Mouse (Mus musculus) Muller cell, postnatal 12 days (primary cell): ENCODE results near the gene Dip2a.

Experiments used
- DNase-seq: peaks from one replicate; pipeline ENCODE4 v3.0.0-alpha.2; 2015; ENCODE audit errors: inconsistent ontology term

Gene Dip2a

GRCm38 (mm10) chr10:76344711-76345539 lies at the start of gene Dip2a:
Gene Dip2a, minus strand, starts transcription at chr10:76345291.
- DNase-seq, result peak; percentile 94

GRCm38 (mm10) chr10:76392596-76392995 lies 47.5 kb upstream of the Dip2a start:
- DNase-seq, result no peak

- DNase-seq, result no peak
Observed at GRCm38 (mm10) chr10:76391786-76392185, 46.7 kb upstream of the Dip2a start.

GRCm38 (mm10) chr10:76391166-76391565 lies 46.1 kb upstream of the Dip2a start:
- DNase-seq, result no peak

GRCm38 (mm10) chr10:76374981-76375380 lies 29.9 kb upstream of the Dip2a start:
- DNase-seq, result no peak

GRCm38 (mm10) chr10:76371736-76372135 lies 26.6 kb upstream of the Dip2a start:
- no peak for DNase-seq

- no peak for DNase-seq
Observed at GRCm38 (mm10) chr10:76368766-76369165, 23.7 kb upstream of the Dip2a start.

GRCm38 (mm10) chr10:76363233-76363632 lies 18.1 kb upstream of the Dip2a start:
- DNase-seq, result no peak

- DNase-seq, result peak; percentile 81
Observed at GRCm38 (mm10) chr10:76358468-76358867, 13.4 kb upstream of the Dip2a start.

- no peak for DNase-seq
Observed at GRCm38 (mm10) chr10:76357286-76357875, 12.3 kb upstream of the Dip2a start.

GRCm38 (mm10) chr10:76354974-76355373 lies 9.9 kb upstream of the Dip2a start:
- no peak for DNase-seq

- no peak for DNase-seq
Observed at GRCm38 (mm10) chr10:76353986-76354385, 8.9 kb upstream of the Dip2a start.

GRCm38 (mm10) chr10:76351953-76352352 lies 6.9 kb upstream of the Dip2a start:
- DNase-seq, result no peak

- DNase-seq, result no peak
Observed at GRCm38 (mm10) chr10:76346589-76346988, 1.5 kb upstream of the Dip2a start.

GRCm38 (mm10) chr10:76346043-76346491 lies 976 bp upstream of the Dip2a start:
- DNase-seq, result no peak

- no peak for DNase-seq
Observed at GRCm38 (mm10) chr10:76345540-76345902, 430 bp upstream of the Dip2a start.

- DNase-seq, result no peak
Observed at GRCm38 (mm10) chr10:76334350-76334749, 10.7 kb downstream of the Dip2a start.

GRCm38 (mm10) chr10:76332040-76332439 lies 13.1 kb downstream of the Dip2a start:
- no peak for DNase-seq

- no peak for DNase-seq
Observed at GRCm38 (mm10) chr10:76329093-76329492, 16.0 kb downstream of the Dip2a start.

- DNase-seq, result no peak
Observed at GRCm38 (mm10) chr10:76328574-76328973, 16.5 kb downstream of the Dip2a start.

GRCm38 (mm10) chr10:76326304-76327006 lies 18.6 kb downstream of the Dip2a start:
- no peak for DNase-seq

- DNase-seq, result no peak
Observed at GRCm38 (mm10) chr10:76317623-76318022, 27.5 kb downstream of the Dip2a start.

- DNase-seq, result peak; percentile 7
Observed at GRCm38 (mm10) chr10:76316194-76316593, 28.9 kb downstream of the Dip2a start.
